In genomic region chr17:46110402-46111289, GRCm38 (mm10) we compare ENCODE assay signal across 8 mouse cellular contexts. TPM values are rescaled to one million over a fixed set of nuclear protein-coding genes. Genes with fewer than 3 reads are reported as not detected.
DNase-seq lines count a peak whose midpoint lies in the region; ATAC-seq and TF ChIP-seq lines count a peak whose summit lies in the region.

TSS of gene Mrps18a (plus strand) at chr17:46110986.

- TF ChIP-seq CTCF in ES-Bruce4 (IDR thresholded peaks at IDR 0.05; ENCODE audit: low read depth, low read length): no peak
- no peak for TF ChIP-seq CTCF in lung, adult 2 months (IDR thresholded peaks at IDR 0.05; ENCODE audit: insufficient read depth, low read length)

- peak within 1 kb of the TSS; percentile 81 for H3K4me2 ChIP-seq in forebrain, embryonic 14.5 days (ENCODE audit: low read length)

- peak within 1 kb of the TSS; percentile 60 for H3K9ac ChIP-seq in ES-Bruce4 (ENCODE audit: low read depth, poor library complexity, severe bottlenecking)
- peak within 1 kb of the TSS; percentile 79 for H3K9ac ChIP-seq in forebrain, embryonic 14.5 days (ENCODE audit: low read length)

- no peaks in the 10 kb centered on the region for H3K4me1 ChIP-seq in ES-Bruce4 (ENCODE audit: control insufficient read depth, insufficient read depth, low read length)
- peaks cover 3% of the 10 kb centered on the region for H3K4me1 ChIP-seq in forebrain, embryonic 14.5 days (ENCODE audit: control insufficient read depth, insufficient read depth, low read length)
- H3K4me1 ChIP-seq in lung, adult 2 months (ENCODE audit: control insufficient read depth, insufficient read depth, low read length): peaks cover 14% of the 10 kb centered on the region

- no peak within 1 kb of the TSS for H3K27ac ChIP-seq in ES-Bruce4 (ENCODE audit: insufficient read depth, low read length)
- peak within 1 kb of the TSS; percentile 78 for H3K27ac ChIP-seq in forebrain, embryonic 14.5 days (ENCODE audit: low read depth, low read length)

- WGBS in forebrain, embryonic 14.5 days: 6% methylated on average over 38 of the region's 38 CpGs
- 5% methylated on average over 38 of the region's 38 CpGs for WGBS in lung, adult 2 months

- no peaks in the 10 kb centered on the region for H3K36me3 ChIP-seq in ES-Bruce4 (ENCODE audit: control insufficient read depth, insufficient read depth, low read length, poor library complexity, severe bottlenecking)
- H3K36me3 ChIP-seq in forebrain, embryonic 14.5 days (ENCODE audit: control insufficient read depth, insufficient read depth, low read length): no peaks in the 10 kb centered on the region

- ATAC-seq in cerebellum, adult (ENCODE audit: insufficient number of reproducible peaks, low FRiP score, low TSS enrichment): peak; percentile 97
- ATAC-seq in forebrain, embryonic 14.5 days: peak; percentile 97
- ATAC-seq in neutrophil, adult 5-6 weeks (ENCODE audit: extremely low read depth, insufficient number of reproducible peaks, low FRiP score, poor library complexity, severe bottlenecking): peak; percentile 95

- intact Hi-C loops in heart, postnatal 14 days (cut with DNase I): no loop called here

- no peaks in the 10 kb centered on the region for H3K27me3 ChIP-seq in ES-Bruce4 (ENCODE audit: control insufficient read depth, insufficient read depth, low read length, poor library complexity, severe bottlenecking)
- H3K27me3 ChIP-seq in forebrain, embryonic 14.5 days (replicated peaks; ENCODE audit: control insufficient read depth, insufficient read depth, low read length): 0 out of 2 replicates have a peak, but pooled peaks cover 9% of the 10 kb centered on the region

- H3K9me3 ChIP-seq in ES-Bruce4 (replicated peaks; ENCODE audit: control insufficient read depth, insufficient read depth, low read length, poor library complexity, severe bottlenecking): no peaks in the 10 kb centered on the region
- no peaks in the 10 kb centered on the region for H3K9me3 ChIP-seq in forebrain, embryonic 14.5 days (replicated peaks; ENCODE audit: control insufficient read depth, low read length)

- TF ChIP-seq POLR2A in ES-Bruce4 (IDR thresholded peaks at IDR 0.05; ENCODE audit: insufficient read depth, low read length): peak; percentile 36
- peak; percentile 78; the same call in 1 of the 2 replicates for TF ChIP-seq POLR2A in lung, adult 2 months (IDR thresholded peaks at IDR 0.05; ENCODE audit: borderline replicate concordance, extremely low read depth, low read depth, low read length)

- H3K4me3 ChIP-seq in ES-Bruce4 (ENCODE audit: low read depth, low read length): peak within 1 kb of the TSS; percentile 96
- peak within 1 kb of the TSS; percentile 75 for H3K4me3 ChIP-seq in forebrain, embryonic 14.5 days (ENCODE audit: low read depth, low read length)
- peak within 1 kb of the TSS; percentile 87 for H3K4me3 ChIP-seq in lung, adult 2 months (replicated peaks; ENCODE audit: extremely low read depth, low read depth, low read length)

- DNase-seq in forebrain, embryonic 14.5 days (ENCODE audit: low spot score): peak; percentile 93
- DNase-seq in heart, postnatal 14 days: peak; percentile 83 to 87
- DNase-seq in layer of hippocampus, adult 18-20 months (ENCODE audit: low spot score in 2 of 2): peak; percentile 79 to 87
- peak; percentile 78 for DNase-seq in lung, adult 2 months
- peak; percentile 64 to 67 for DNase-seq in thymus, adult 18-20 months

- no peak for TF ChIP-seq EP300 in ES-Bruce4 (IDR thresholded peaks at IDR 0.05; ENCODE audit: insufficient read depth, low read depth, low read length)

RNA-seq across cellular contexts. Expression of gene Mrps18a, which starts in this region (rescaled TPM):
- 71.7 and 78.5 TPM in 2 replicates for polyA plus RNA-seq in ES-Bruce4 (2011; ENCODE audit: insufficient read depth, insufficient read length, low read depth, missing spikeins)
- polyA plus RNA-seq in forebrain, embryonic 14.5 days (2014; fragmentation: Nextera tagmentation; extraction: Ambion mirVana): 135 and 141 TPM in 2 replicates
- total RNA-seq in heart, postnatal 14 days (2021): 100 to 1,000 TPM; 115 to 119 TPM
- total RNA-seq in layer of hippocampus, adult 18-20 months (2021): 10 to 100 TPM; 86.4 to 93.2 TPM
- polyA plus RNA-seq in lung, adult 2 months (2012; rRNA removed): 41.3 and 44.9 TPM in 2 replicates
- 20.1 and 23.6 TPM in 2 replicates for total RNA-seq in neutrophil, adult 5-6 weeks (2017)
